Mouse (Mus musculus): ENCODE data around the gene Tfr2.

- TF ChIP-seq POLR2A (IDR thresholded peaks at IDR 0.05; ENCODE audit: extremely low read depth, insufficient read depth, low read length) (no peak), CTCF (IDR thresholded peaks at IDR 0.05; ENCODE audit: extremely low read depth, insufficient read depth, low read length) (no peak)
Measured at GRCm38 (mm10) chr5:137580246-137580645, 10.6 kb downstream of the Tfr2 start.
